Mouse (Mus musculus) heart, embryonic 15.5 days (tissue): ENCODE measurements at regions not wholly inside any gene's neighbourhood (a gene's known extent, or its start where the extent isn't known, plus 50 kb on each side); places are given as distances from the start of the nearest gene placed in this dataset.
A peak's percentile ranks its signal among the peaks of the same experiment; 100 is the strongest.

Source experiments
- ATAC-seq: fragments of 200-750 bp; cut with Nextera tagmentation; replicated peaks from 2 replicates; pipeline ENCODE4 v1.8.0; 2017; ENCODE audit warnings: low read depth, moderate TSS enrichment; ENCODE audit not compliant: insufficient number of reproducible peaks, insufficient read depth, low FRiP score
- H3K27ac ChIP-seq: fragments of 300-500 bp; sonication (generic); 2 replicates; pipeline ENCODE4 v1.5.1; 2015; ENCODE audit warnings: mild to moderate bottlenecking, inconsistent platforms
- H3K27me3 ChIP-seq: fragments of 300-500 bp; sonication (generic); 2 replicates; pipeline ENCODE4 v1.6.1; 2015; ENCODE audit warnings: inconsistent platforms
- H3K36me3 ChIP-seq: fragments of 300-500 bp; sonication (generic); 2 replicates; pipeline ENCODE4 v1.6.1; 2015; ENCODE audit warnings: mild to moderate bottlenecking, inconsistent platforms
- H3K4me1 ChIP-seq: fragments of 300-500 bp; sonication (generic); replicated peaks from 2 replicates; pipeline ENCODE4 v1.6.1; 2015; ENCODE audit warnings: inconsistent platforms
- H3K4me2 ChIP-seq: fragments of 300-500 bp; sonication (generic); 2 replicates; pipeline ENCODE4 v1.6.1; 2015; ENCODE audit warnings: inconsistent platforms, mild to moderate bottlenecking, moderate library complexity
- H3K4me3 ChIP-seq: fragments of 300-500 bp; sonication (generic); 2 replicates; pipeline ENCODE4 v1.5.1; 2015; ENCODE audit warnings: mild to moderate bottlenecking, inconsistent platforms
- H3K9ac ChIP-seq: fragments of 300-500 bp; sonication (generic); 2 replicates; pipeline ENCODE4 v1.6.1; 2015; ENCODE audit warnings: mild to moderate bottlenecking, inconsistent platforms
- H3K9me3 ChIP-seq: fragments of 300-500 bp; sonication (generic); replicated peaks from 2 replicates; pipeline ENCODE4 v1.6.1; 2016; ENCODE audit warnings: inconsistent platforms
- WGBS: fragments of 180-500 bp; shearing (Covaris S2); methylation state at CpG from one replicate; pipeline ENCODE4 v1.1.7; 2015; ENCODE audit warnings: mixed read lengths; 5-methylcytosine and 5-hydroxymethylcytosine counted together

DNA sequence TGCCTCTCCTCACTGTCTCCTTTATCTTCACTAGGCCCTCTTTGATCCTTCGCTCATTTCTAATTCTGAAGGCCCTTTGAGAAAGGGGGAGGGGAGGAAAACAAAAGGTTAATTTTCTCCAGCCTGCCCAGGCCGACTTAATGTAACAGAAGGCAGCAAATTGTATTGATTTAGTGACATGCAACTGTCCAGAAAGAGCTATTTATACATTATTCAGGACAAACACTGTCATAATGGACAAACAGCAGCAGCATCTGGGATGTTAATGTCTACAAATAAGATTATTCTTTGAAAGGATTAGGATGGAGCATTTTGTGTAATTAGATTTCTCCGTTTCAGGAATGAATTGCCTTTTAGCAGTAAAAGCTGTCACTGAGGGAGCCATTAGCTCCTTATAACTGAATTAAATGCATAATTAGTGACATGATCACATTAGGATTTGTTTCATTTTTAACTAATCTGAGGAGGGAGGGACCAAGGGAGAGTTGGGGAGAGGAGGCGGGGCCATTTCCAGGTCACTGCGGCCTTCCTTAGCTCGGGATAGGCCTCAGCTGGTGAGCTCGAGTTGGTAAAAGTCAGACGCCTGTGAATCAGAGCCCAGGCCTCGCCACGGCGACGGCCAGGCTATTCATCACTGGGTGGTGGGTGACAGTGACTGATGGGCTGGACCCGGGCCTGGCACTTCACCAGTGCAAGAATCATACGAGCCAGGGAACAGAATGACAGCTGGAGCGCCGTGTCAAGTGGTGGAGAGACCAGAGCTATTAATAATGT, 167.7 kb downstream of the Nkx6-1 start:
- Histone ChIP-seq H3K9me3 (no peaks in the 10 kb centered on the region), H3K36me3 (no peaks in the 10 kb centered on the region), H3K4me3 (no peak overlapping the region), H3K4me2 (no peak overlapping the region), H3K9ac (no peak overlapping the region), H3K4me1 (no peaks in the 10 kb centered on the region), H3K27ac (no peak overlapping the region), H3K27me3 (no peaks in the 10 kb centered on the region)
- ATAC-seq, result peak; percentile 47
- WGBS, result 58% methylated on average over 16 of the region's 16 CpGs

DNA sequence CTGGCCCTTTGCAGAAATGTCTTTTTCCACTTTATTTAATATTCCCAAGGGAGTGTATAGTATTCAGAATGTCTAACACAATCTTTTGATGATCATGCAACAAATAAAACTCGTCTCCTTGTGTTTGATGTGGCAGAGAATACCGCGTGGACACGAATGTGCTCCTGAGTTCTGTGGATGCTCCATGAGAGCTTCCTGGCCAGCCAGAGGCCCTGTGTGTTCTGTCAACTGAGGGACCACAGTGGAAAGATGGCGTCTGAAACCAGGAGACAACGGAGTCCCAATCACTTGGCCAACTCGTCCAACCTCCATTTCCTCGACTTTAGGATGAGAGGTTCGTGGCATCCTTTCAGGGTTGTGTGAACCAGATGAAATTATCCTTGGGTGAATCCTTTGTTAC, 168.6 kb downstream of the Nkx6-1 start:
- no peak for ATAC-seq
- Histone ChIP-seq H3K9me3 (no peaks in the 10 kb centered on the region), H3K4me3 (no peak overlapping the region), H3K27me3 (no peaks in the 10 kb centered on the region), H3K4me2 (no peak overlapping the region), H3K27ac (no peak overlapping the region), H3K9ac (no peak overlapping the region), H3K36me3 (no peaks in the 10 kb centered on the region), H3K4me1 (no peaks in the 10 kb centered on the region)
- WGBS, result 89% methylated on average over 9 of the region's 9 CpGs

DNA sequence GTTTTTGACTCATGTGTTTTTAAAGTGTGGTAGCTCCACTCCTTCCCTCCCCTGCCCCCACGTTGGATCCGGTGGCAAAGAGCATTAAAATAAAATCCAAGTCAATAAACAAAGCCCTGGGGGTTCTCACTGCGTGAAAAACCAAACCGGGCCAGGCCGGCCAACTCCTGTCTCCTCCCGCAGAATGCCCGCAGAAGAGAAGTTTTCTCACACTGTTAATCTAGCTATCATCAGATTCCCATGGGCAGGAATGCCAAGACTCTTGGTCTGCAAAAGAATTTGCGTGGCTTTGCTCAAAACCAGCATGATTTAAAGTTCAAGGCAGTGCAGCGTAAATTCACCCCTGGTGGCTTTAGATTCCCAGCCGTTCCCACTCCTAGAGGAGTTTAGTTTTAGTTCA, 219.0 kb downstream of the Nkx6-1 start:
- no peak overlapping the region for H3K9ac ChIP-seq
- H3K4me1 ChIP-seq, result no peaks in the 10 kb centered on the region
- no peak overlapping the region for H3K4me3 ChIP-seq
- no peaks in the 10 kb centered on the region for H3K27me3 ChIP-seq
- no peak overlapping the region for H3K4me2 ChIP-seq
- H3K36me3 ChIP-seq, result no peaks in the 10 kb centered on the region
- ATAC-seq, result no peak
- H3K27ac ChIP-seq, result no peak overlapping the region
- WGBS, result 25% methylated on average over 10 of the region's 10 CpGs
- H3K9me3 ChIP-seq, result no peaks in the 10 kb centered on the region

DNA sequence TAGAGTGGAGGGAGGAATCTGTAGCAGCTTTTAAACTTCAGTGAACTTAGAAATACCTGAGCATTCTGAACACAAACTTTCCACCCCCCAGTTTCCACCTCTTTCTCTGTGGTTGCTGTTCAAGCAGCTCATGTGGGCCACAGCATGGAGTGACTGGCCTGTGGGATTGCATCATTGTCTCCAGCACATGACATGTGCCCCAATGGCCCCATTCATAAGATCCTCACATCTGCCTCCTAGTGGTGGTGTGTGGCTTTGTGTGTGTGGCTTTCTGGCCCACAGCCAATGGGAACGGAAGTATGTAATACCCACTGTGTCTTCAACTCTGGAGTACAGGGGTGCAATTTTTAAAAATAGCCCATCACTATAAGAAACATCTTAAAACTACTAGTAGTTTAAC, 223.0 kb downstream of the Nkx6-1 start:
- Histone ChIP-seq H3K4me2 (no peak overlapping the region), H3K36me3 (no peaks in the 10 kb centered on the region), H3K4me1 (no peaks in the 10 kb centered on the region), H3K9ac (no peak overlapping the region), H3K9me3 (no peaks in the 10 kb centered on the region), H3K27me3 (no peaks in the 10 kb centered on the region), H3K27ac (no peak overlapping the region), H3K4me3 (no peak overlapping the region)
- no peak for ATAC-seq
- 65% methylated on average over 1 of the region's 1 CpGs for whole genome bisulfite sequencing

DNA sequence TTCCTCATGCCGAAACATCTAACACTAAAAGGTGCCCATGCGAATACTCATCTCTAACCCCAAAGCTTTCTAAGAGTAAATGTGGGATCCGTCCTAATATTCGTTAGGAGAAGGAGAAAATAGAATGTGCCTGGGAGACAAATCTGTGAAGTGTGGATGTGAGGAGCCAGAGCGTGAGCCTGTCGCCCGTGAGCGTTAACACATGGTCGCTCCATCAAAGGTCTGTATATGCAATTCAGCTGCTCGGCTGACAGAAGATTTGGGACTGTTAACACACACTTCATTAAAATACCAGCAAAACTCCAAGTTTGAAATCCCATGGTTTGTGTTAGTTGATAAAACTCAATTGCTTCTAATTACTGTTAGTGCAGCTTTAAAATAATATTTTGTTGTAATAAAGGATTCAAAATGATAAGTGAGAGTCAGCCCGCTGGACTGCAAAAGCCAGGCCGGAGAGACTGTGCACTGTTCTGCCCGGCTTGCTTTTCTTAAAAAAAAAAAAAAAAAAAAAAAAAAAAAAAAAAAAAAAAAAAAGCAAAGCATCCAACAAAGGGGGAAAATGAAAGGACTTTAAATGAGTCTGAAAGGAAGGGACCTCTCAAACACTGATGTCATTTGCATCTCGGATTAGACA, 227.0 kb downstream of the Nkx6-1 start:
- H3K9me3 ChIP-seq, result no peaks in the 10 kb centered on the region
- no peaks in the 10 kb centered on the region for H3K4me1 ChIP-seq
- H3K27me3 ChIP-seq, result no peaks in the 10 kb centered on the region
- H3K4me2 ChIP-seq, result no peak overlapping the region
- no peak overlapping the region for H3K9ac ChIP-seq
- no peak overlapping the region for H3K27ac ChIP-seq
- H3K4me3 ChIP-seq, result no peak overlapping the region
- no peak for ATAC-seq
- no peaks in the 10 kb centered on the region for H3K36me3 ChIP-seq
- WGBS, result 66% methylated on average over 14 of the region's 14 CpGs

DNA sequence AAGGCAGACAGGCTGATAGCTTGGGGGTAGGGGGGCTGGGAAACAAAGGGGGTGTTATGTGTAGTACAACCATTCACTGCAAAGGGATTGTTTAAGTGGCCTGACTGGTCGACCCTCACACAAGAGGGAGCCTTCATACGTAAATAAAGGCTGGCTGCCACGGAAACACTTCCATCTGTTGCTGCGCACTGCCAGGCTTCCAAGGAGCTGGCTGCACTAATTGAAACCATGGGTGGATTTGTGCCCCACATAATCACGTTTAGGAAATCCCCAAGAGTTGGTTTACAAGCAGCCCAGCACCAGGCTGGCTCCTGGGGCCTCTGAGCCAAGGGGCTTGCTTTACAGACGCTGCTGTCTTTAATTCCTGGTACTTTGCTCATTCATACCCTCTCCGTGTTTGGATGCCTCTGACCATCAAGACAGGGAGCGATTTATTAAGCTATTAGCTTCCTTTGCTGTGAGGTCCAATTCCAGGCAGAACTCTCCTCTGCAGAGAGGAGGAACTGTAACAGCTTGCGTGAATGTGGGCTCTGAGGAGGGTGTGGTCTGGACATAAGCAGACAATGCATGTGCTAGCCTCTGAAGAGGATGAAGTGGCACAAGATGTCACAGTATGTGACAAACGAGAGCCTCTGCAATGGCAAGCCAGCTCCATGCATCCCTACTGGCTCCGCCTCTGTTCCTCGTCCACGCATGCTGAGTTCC, 238.6 kb downstream of the Nkx6-1 start:
- no peak overlapping the region for H3K9ac ChIP-seq

DNA sequence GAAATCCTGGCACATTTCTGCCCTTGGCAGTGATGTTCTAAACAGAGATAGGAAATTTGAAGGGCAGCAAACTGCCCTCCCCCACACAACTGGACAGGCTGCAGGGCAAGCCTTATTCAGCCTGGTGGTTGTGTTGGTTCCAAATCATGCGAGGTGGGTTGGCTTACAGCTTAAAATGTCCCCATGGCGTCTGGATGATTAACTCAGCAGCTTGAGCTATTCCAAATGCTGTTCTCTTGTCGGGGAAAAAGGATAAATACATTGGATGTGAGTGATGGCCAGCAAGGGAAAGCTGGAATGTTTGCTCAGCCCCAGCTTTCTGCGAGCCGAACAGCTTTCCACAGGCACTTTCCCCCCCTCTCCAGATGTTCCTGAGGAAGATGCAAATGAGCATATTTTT, 280.5 kb downstream of the Nkx6-1 start:
- no peaks in the 10 kb centered on the region for H3K36me3 ChIP-seq
- 55% methylated on average over 5 of the region's 5 CpGs for WGBS
- no peak overlapping the region for H3K9ac ChIP-seq
- H3K27me3 ChIP-seq, result no peaks in the 10 kb centered on the region
- H3K4me2 ChIP-seq, result no peak overlapping the region
- no peak for ATAC-seq
- H3K4me1 ChIP-seq, result no peaks in the 10 kb centered on the region
- no peaks in the 10 kb centered on the region for H3K9me3 ChIP-seq
- H3K27ac ChIP-seq, result no peak overlapping the region
- no peak overlapping the region for H3K4me3 ChIP-seq

More for the DNA sequence above, 238.6 kb downstream of the Nkx6-1 start:
- no peak overlapping the region for H3K27ac ChIP-seq
- no peak for ATAC-seq
- WGBS, result 40% methylated on average over 13 of the region's 13 CpGs
- no peaks in the 10 kb centered on the region for H3K27me3 ChIP-seq
- no peaks in the 10 kb centered on the region for H3K4me1 ChIP-seq
- H3K4me2 ChIP-seq, result no peak overlapping the region
- H3K36me3 ChIP-seq, result no peaks in the 10 kb centered on the region
- H3K9me3 ChIP-seq, result no peaks in the 10 kb centered on the region
- no peak overlapping the region for H3K4me3 ChIP-seq

DNA sequence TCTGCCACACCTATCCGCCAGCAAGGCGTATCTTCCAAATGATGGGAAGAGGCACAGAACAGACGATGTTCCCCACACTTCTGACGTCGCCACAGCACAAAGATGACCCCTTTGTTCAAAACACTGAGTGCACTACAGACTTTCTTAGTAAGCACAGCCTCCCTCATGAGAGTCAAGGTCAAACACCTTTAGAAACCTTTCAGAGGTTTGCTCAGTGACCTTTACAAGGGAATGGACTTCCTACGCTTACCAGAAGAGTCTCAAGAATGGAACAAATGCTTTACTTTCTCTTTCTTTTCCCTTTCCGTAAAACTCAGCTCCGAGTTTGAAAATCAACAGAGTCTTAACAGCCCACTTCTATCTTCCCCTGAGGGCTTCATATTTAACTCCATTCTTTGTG, 283.4 kb downstream of the Nkx6-1 start:
- Histone ChIP-seq H3K9ac (no peak overlapping the region), H3K36me3 (no peaks in the 10 kb centered on the region), H3K4me3 (no peak overlapping the region), H3K27ac (no peak overlapping the region), H3K27me3 (no peaks in the 10 kb centered on the region), H3K4me1 (no peaks in the 10 kb centered on the region), H3K9me3 (no peaks in the 10 kb centered on the region), H3K4me2 (no peak overlapping the region)
- ATAC-seq, result no peak
- WGBS, result 74% methylated on average over 8 of the region's 8 CpGs

DNA sequence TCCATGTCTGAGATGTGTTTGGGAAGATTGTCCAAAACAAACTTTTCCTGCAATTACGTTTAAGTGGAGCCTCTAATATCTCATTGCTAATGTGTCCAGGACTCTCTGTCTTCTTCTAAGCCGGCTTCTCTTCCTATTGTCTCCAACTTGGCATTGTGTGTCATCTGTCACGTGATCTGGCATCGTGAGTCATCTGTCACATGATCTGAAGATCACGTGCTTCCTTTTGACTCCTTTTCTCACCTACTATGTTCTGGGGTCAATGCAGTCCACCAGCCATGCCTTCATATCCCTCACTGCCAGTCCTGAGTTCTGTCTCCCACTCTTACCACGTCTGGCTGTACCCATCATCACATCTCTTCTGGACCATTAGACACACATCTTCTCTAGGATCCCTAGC, 288.1 kb downstream of the Nkx6-1 start:
- Histone ChIP-seq H3K36me3 (no peaks in the 10 kb centered on the region), H3K9ac (no peak overlapping the region), H3K27me3 (no peaks in the 10 kb centered on the region), H3K4me2 (no peak overlapping the region), H3K27ac (no peak overlapping the region), H3K4me3 (no peak overlapping the region), H3K4me1 (no peaks in the 10 kb centered on the region), H3K9me3 (no peaks in the 10 kb centered on the region)
- WGBS, result 76% methylated on average over 6 of the region's 6 CpGs
- no peak for ATAC-seq

DNA sequence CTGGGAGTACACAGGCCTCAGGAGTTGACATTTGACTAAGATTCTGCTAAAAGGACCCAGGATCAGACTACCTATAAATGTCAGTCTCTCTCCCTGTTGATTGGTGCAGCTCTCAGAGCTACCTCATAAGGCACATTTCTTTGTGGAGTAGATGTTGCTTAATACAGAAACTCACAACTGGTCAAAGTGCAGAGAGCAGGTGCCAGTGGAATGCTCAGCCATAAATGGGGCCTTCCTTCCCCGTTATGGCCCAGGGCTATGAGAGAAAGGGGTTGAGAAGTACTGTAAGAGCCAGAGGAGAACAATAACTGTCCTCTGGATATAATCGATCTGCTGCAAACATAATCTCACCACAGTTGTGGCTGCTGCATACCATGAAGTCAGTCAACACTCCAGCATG, 290.7 kb downstream of the Nkx6-1 start:
- no peaks in the 10 kb centered on the region for H3K4me1 ChIP-seq
- 65% methylated on average over 2 of the region's 2 CpGs for WGBS

DNA sequence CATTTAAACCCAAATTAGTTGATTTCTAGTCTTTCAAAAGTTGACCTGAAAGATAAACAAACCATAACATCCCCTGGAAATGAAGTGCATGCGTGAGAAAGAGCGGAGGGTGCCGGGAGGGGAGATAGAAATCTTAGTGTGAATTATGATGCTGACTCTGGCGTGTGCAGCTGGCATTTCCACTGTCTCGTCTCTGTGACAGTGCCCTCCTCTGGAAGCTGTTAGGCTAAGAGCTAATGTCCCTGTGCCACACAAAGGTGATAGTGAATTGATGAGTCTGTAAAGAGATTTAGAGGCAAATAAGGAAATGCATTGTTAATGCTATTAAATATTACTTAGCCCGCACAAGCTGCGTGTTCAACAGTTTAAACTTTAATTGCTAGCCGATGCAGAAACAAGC, 292.6 kb downstream of the Nkx6-1 start:
- 70% methylated on average over 8 of the region's 8 CpGs for WGBS
- Histone ChIP-seq H3K4me2 (no peak overlapping the region), H3K27me3 (0 out of 2 replicates have a peak, but pooled peaks cover 6% of the 10 kb centered on the region), H3K4me1 (no peaks in the 10 kb centered on the region), H3K9me3 (no peaks in the 10 kb centered on the region), H3K9ac (no peak overlapping the region), H3K27ac (no peak overlapping the region), H3K4me3 (no peak overlapping the region), H3K36me3 (no peaks in the 10 kb centered on the region)
- ATAC-seq, result no peak

More for the DNA sequence above, 290.7 kb downstream of the Nkx6-1 start:
- no peak overlapping the region for H3K4me2 ChIP-seq
- no peak overlapping the region for H3K9ac ChIP-seq
- no peak for ATAC-seq
- no peaks in the 10 kb centered on the region for H3K27me3 ChIP-seq
- no peaks in the 10 kb centered on the region for H3K36me3 ChIP-seq
- no peak overlapping the region for H3K27ac ChIP-seq
- no peaks in the 10 kb centered on the region for H3K9me3 ChIP-seq
- H3K4me3 ChIP-seq, result no peak overlapping the region
